Mouse (Mus musculus): Measurements from ENCODE around the gene Atrnl1. TPM values are rescaled to one million over a fixed set of nuclear protein-coding genes. Genes with fewer than 3 reads are reported as not detected.

Atrnl1 gene
- polyA plus RNA-seq, 1 experiment from 2014 or later = 2.9 TPM

DNA sequence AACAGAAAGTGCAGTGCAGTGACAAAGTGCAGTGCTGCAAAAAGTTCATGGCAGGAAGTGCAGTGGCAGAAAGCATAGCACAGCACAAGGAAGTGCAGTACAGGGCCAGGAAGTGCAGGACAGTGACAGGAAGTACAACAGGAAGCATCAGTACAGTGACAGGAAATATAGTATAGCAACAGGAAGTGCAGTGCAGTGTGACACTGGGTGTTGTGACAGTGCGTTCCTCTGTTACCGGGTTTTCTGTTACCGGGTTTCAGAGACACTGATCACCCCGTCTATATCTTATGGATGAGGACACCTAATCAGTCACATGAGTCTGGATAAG is 38.1 kb downstream of the Atrnl1 start:
- ATAC-seq (replicated peaks; ENCODE audit: low FRiP score) (no peak), DNase-seq (ENCODE audit: low spot score) (no peak)
- Histone ChIP-seq H3K27ac (ENCODE audit: low read depth, low read length) (no peak overlapping the region), H3K9ac (ENCODE audit: low read depth, low read length) (no peak overlapping the region), H3K4me1 (replicated peaks; ENCODE audit: control insufficient read depth, insufficient read depth, low read length) (no peaks in the 10 kb centered on the region), H3K36me3 (ENCODE audit: control insufficient read depth, insufficient read depth, low read length) (no peaks in the 10 kb centered on the region; the same call in 1 of the 2 replicates), H3K4me3 (ENCODE audit: low read depth, low read length) (no peak overlapping the region), H3K4me2 (no peak overlapping the region), H3K9me3 (ENCODE audit: control insufficient read depth, low read length) (no peaks in the 10 kb centered on the region), H3K27me3 (replicated peaks; ENCODE audit: control insufficient read depth, insufficient read depth, low read length) (no peaks in the 10 kb centered on the region)
- WGBS = 92% methylated on average over 4 of the region's 4 CpGs

DNA sequence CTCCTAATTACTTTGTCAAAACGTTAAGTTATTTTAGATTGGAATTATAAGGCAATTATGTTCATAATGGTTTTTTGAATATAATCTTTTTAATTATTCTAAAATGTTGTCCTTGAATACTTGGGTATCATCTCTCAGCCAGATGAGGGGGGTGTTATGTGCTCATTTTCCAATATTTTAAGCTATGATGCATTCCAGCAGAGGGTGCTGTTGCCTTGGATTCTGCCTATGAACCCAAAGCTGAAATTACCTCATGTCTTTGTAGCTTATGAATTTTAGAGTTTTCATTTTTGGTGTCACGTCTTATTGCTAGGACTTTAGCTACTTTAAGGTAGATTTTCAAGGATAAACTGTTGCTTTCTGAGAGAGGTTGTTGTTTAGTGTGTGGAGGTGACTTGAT is 44.2 kb downstream of the Atrnl1 start:
- no peak overlapping the region for H3K27ac ChIP-seq (ENCODE audit: low read depth, low read length)
- H3K27me3 ChIP-seq (replicated peaks; ENCODE audit: control insufficient read depth, insufficient read depth, low read length) = no peaks in the 10 kb centered on the region
- no peak for ATAC-seq (replicated peaks; ENCODE audit: low FRiP score)
- no peak for DNase-seq (ENCODE audit: low spot score)
- H3K4me3 ChIP-seq (ENCODE audit: low read depth, low read length) = no peak overlapping the region
- H3K9ac ChIP-seq (ENCODE audit: low read depth, low read length) = no peak overlapping the region
- H3K4me1 ChIP-seq (replicated peaks; ENCODE audit: control insufficient read depth, insufficient read depth, low read length) = no peaks in the 10 kb centered on the region; the same call in 1 of the 2 replicates
- peaks cover 8% of the 10 kb centered on the region; the same call in 1 of the 2 replicates for H3K36me3 ChIP-seq (ENCODE audit: control insufficient read depth, insufficient read depth, low read length)
- no peaks in the 10 kb centered on the region for H3K9me3 ChIP-seq (ENCODE audit: control insufficient read depth, low read length)
- WGBS = 71% methylated on average over 2 of the region's 2 CpGs
- no peak overlapping the region for H3K4me2 ChIP-seq

DNA sequence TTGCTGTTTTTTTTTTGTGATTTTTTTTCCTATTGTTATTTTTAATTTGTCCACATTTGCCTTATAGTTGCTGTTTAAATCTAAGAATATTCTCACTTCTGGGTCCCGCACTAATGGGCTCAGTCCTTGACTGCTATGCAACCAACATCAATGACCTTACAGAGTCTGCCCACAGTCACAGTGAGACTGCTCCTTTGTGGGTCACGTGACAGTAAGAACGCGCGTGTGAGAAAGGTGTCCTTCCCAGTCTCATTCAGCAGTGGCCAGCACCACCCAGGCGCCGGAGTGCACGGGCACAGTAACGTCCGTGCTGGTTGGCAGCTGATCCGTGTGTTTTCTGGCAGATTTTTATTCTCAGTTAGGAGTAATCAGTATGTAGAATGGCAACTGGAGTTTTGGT is 44.7 kb downstream of the Atrnl1 start:
- ATAC-seq (replicated peaks; ENCODE audit: low FRiP score) (no peak), DNase-seq (ENCODE audit: low spot score) (no peak)
- Histone ChIP-seq H3K4me3 (ENCODE audit: low read depth, low read length) (no peak overlapping the region), H3K9ac (ENCODE audit: low read depth, low read length) (no peak overlapping the region), H3K4me1 (replicated peaks; ENCODE audit: control insufficient read depth, insufficient read depth, low read length) (no peaks in the 10 kb centered on the region; the same call in 1 of the 2 replicates), H3K9me3 (ENCODE audit: control insufficient read depth, low read length) (no peaks in the 10 kb centered on the region), H3K4me2 (no peak overlapping the region), H3K27me3 (replicated peaks; ENCODE audit: control insufficient read depth, insufficient read depth, low read length) (no peaks in the 10 kb centered on the region), H3K27ac (ENCODE audit: low read depth, low read length) (no peak overlapping the region), H3K36me3 (ENCODE audit: control insufficient read depth, insufficient read depth, low read length) (peaks cover 8% of the 10 kb centered on the region; the same call in 1 of the 2 replicates)
- 95% methylated on average over 11 of the region's 11 CpGs for WGBS

DNA sequence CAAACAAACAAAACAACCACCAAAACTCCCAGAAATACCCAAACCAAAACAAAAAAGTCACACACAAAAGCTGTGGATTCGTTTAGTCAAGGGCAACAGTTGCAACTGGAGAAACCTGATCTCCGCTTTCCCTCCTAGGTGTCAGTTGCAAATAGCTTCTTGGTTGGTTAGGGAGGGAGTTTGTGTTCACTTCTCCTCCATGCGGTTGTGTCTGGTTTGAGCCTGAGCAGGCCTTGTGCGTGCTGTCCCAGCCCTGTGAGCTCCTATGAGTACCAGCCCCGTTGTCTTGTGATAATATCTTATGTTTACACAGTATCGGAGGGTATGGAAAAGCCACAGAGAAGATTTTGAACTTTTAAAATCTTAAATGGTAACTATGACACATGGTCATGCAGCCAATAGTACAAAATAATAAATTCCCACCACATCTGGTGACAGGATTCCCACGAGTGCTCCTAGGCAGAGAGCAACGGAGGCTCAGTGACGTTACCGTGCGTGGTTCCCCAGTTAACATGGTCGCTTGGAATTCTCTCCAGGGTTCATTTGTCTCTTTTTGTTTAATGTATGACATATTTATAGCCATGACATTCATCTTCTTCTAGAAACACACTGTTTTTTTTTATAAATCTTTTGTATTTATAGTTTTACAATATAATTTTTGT is 46.7 kb downstream of the Atrnl1 start:
- Histone ChIP-seq H3K4me3 (ENCODE audit: low read depth, low read length) (no peak overlapping the region), H3K4me2 (no peak overlapping the region), H3K27ac (ENCODE audit: low read depth, low read length) (no peak overlapping the region), H3K4me1 (replicated peaks; ENCODE audit: control insufficient read depth, insufficient read depth, low read length) (no peaks in the 10 kb centered on the region; the same call in 1 of the 2 replicates), H3K36me3 (ENCODE audit: control insufficient read depth, insufficient read depth, low read length) (peaks cover 8% of the 10 kb centered on the region; the same call in 1 of the 2 replicates), H3K9me3 (ENCODE audit: control insufficient read depth, low read length) (no peaks in the 10 kb centered on the region), H3K27me3 (replicated peaks; ENCODE audit: control insufficient read depth, insufficient read depth, low read length) (no peaks in the 10 kb centered on the region), H3K9ac (ENCODE audit: low read depth, low read length) (no peak overlapping the region)
- WGBS = 74% methylated on average over 12 of the region's 12 CpGs
- ATAC-seq (replicated peaks; ENCODE audit: low FRiP score) (no peak), DNase-seq (ENCODE audit: low spot score) (no peak)

DNA sequence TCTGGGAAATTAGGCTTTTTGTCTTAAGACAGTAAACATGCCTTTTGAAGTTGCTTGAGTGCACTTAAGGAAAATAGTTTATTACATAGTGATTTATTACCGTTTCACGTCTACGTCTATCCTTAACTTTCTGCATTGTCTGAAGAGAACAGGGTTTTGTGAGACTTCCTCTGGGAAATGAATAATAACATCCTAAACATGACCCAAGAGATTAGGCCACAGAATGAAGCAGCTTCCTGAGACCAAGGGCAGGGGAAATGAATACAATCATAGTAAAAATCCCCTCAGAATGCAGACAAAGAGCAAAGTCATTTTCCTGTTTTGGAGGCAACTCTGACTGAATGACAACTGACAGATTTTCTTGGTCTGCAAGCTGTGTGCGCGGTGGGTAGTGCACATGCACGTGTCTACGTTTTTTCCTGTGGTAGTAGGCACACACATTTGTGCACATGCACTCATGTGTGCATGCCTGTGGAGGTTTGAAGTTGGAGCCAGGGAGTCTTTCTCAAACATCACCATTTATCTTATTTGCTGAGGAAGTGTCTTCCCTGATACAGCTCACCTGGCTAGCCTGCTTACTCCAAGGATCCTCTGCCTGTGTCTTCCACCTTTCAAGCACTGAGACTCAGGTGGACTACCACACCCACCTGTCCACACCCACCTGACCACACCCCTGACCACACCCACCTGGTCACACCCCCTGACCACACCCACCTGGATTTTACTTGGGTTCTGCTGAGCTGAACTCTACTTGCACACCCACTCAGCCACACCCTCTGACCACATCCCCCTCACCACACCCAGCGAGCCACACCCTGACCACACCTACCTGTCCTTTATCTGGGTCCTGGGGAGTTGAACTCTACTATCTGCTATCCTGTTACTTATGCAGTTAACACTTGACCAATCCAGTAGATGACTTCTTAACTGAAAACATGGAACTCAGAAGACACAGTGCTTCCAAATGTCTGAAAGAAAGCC is 47.6 kb downstream of the Atrnl1 start:
- H3K4me2 ChIP-seq = no peak overlapping the region
- ATAC-seq (replicated peaks; ENCODE audit: low FRiP score) (peak; percentile 49; the same call in 1 of the 2 replicates), DNase-seq (ENCODE audit: low spot score) (no peak)
- no peak overlapping the region for H3K9ac ChIP-seq (ENCODE audit: low read depth, low read length)
- no peaks in the 10 kb centered on the region; the same call in 1 of the 2 replicates for H3K4me1 ChIP-seq (replicated peaks; ENCODE audit: control insufficient read depth, insufficient read depth, low read length)
- H3K27ac ChIP-seq (ENCODE audit: low read depth, low read length) = peak overlapping the region; percentile 25; the same call in 1 of the 2 replicates
- H3K36me3 ChIP-seq (ENCODE audit: control insufficient read depth, insufficient read depth, low read length) = peaks cover 8% of the 10 kb centered on the region; the same call in 1 of the 2 replicates
- H3K27me3 ChIP-seq (replicated peaks; ENCODE audit: control insufficient read depth, insufficient read depth, low read length) = no peaks in the 10 kb centered on the region
- no peak overlapping the region for H3K4me3 ChIP-seq (ENCODE audit: low read depth, low read length)
- 72% methylated on average over 8 of the region's 8 CpGs for WGBS
- no peaks in the 10 kb centered on the region for H3K9me3 ChIP-seq (ENCODE audit: control insufficient read depth, low read length)

DNA sequence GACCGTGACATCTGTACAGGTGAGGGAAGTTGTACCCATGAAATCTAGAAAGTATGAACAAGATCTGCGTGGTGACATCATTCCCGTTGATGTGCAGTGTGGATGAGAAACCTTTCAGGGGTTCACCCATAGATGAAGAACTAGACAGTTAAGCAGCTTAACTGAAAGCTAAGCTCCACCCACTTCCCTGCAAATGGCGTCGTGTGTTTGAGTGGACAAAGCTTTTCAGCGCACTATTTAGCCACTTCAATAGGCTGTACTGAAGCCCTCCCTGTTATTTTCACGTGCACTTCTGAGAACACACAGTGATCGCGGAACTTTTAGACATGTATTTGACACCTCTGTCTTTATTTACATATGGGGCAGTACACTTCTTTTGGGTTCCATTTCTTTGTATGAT is 56.2 kb downstream of the Atrnl1 start:
- Histone ChIP-seq H3K27me3 (replicated peaks; ENCODE audit: control insufficient read depth, insufficient read depth, low read length) (no peaks in the 10 kb centered on the region), H3K4me1 (replicated peaks; ENCODE audit: control insufficient read depth, insufficient read depth, low read length) (no peaks in the 10 kb centered on the region), H3K9me3 (ENCODE audit: control insufficient read depth, low read length) (no peaks in the 10 kb centered on the region), H3K4me2 (no peak overlapping the region), H3K9ac (ENCODE audit: low read depth, low read length) (no peak overlapping the region), H3K27ac (ENCODE audit: low read depth, low read length) (no peak overlapping the region), H3K36me3 (ENCODE audit: control insufficient read depth, insufficient read depth, low read length) (0 out of 2 replicates have a peak, but pooled peaks cover 2% of the 10 kb centered on the region), H3K4me3 (ENCODE audit: low read depth, low read length) (no peak overlapping the region)
- DNase-seq (ENCODE audit: low spot score) = no peak
- WGBS = 87% methylated on average over 9 of the region's 9 CpGs
- no peak for ATAC-seq (replicated peaks; ENCODE audit: low FRiP score)

DNA sequence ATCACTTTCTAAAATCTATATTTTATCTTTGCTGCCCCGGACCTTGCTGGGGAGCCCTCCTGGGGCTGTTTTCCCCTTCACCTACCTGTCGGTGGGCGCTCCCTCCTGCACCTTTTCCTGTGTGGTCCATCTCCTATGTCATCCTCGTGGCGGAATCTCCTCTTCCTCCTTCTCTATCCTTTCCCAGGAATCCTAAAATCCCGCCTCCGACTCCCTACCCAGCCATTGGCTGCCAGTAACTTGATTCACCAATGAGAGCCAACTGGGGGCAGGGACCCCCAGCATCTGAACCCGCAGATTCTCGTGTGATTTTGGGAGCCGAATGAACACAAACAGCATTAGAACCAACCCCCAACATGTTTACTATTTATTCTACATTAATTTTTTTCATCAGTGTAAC is 57.1 kb downstream of the Atrnl1 start:
- DNase-seq (ENCODE audit: low spot score) (no peak), ATAC-seq (replicated peaks; ENCODE audit: low FRiP score) (no peak)
- H3K4me3 ChIP-seq (ENCODE audit: low read depth, low read length) = no peak overlapping the region
- H3K27ac ChIP-seq (ENCODE audit: low read depth, low read length) = no peak overlapping the region
- no peaks in the 10 kb centered on the region for H3K9me3 ChIP-seq (ENCODE audit: control insufficient read depth, low read length)
- H3K27me3 ChIP-seq (replicated peaks; ENCODE audit: control insufficient read depth, insufficient read depth, low read length) = no peaks in the 10 kb centered on the region
- WGBS = 92% methylated on average over 10 of the region's 10 CpGs
- H3K4me1 ChIP-seq (replicated peaks; ENCODE audit: control insufficient read depth, insufficient read depth, low read length) = no peaks in the 10 kb centered on the region
- 0 out of 2 replicates have a peak, but pooled peaks cover 2% of the 10 kb centered on the region for H3K36me3 ChIP-seq (ENCODE audit: control insufficient read depth, insufficient read depth, low read length)
- H3K4me2 ChIP-seq = no peak overlapping the region
- H3K9ac ChIP-seq (ENCODE audit: low read depth, low read length) = no peak overlapping the region

DNA sequence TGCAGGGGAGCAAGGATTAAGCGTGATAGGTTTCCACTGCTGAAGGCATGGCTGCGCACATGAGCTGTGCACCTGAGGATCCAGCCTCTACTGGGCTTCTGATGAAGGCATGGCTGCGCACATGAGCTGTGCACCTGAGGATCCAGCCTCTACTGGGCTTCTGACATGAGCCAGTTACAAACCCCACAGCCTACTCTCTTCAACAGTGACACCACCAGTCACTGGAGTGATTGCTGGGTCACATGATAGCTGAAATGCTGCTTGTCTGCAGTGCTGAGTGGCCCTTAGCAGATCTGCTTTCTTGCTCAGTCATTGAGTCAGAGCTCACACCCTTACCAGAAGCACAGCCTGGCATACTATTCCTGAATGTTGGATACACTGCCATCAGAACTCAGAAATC is 68.6 kb downstream of the Atrnl1 start:
- DNase-seq (ENCODE audit: low spot score) (no peak), ATAC-seq (replicated peaks; ENCODE audit: low FRiP score) (no peak)
- H3K27ac ChIP-seq (ENCODE audit: low read depth, low read length) = no peak overlapping the region
- no peak overlapping the region for H3K4me2 ChIP-seq
- H3K4me3 ChIP-seq (ENCODE audit: low read depth, low read length) = no peak overlapping the region
- H3K9ac ChIP-seq (ENCODE audit: low read depth, low read length) = no peak overlapping the region
- H3K27me3 ChIP-seq (replicated peaks; ENCODE audit: control insufficient read depth, insufficient read depth, low read length) = no peaks in the 10 kb centered on the region
- no peaks in the 10 kb centered on the region for H3K36me3 ChIP-seq (ENCODE audit: control insufficient read depth, insufficient read depth, low read length)
- 97% methylated on average over 3 of the region's 3 CpGs for WGBS
- H3K9me3 ChIP-seq (ENCODE audit: control insufficient read depth, low read length) = no peaks in the 10 kb centered on the region
- no peaks in the 10 kb centered on the region for H3K4me1 ChIP-seq (replicated peaks; ENCODE audit: control insufficient read depth, insufficient read depth, low read length)
